Mouse (Mus musculus) C2C12 (cell line): ENCODE measurements around the gene Slit3.

Experiments
- CTCF ChIP-seq: IDR thresholded peaks from one replicate; pipeline ENCODE4 v1.5.1; 2011; ENCODE audit not compliant: control insufficient read depth, insufficient read depth, insufficient read length
- MAX ChIP-seq: IDR thresholded peaks from one replicate; pipeline ENCODE4 v1.6.1; 2011; ENCODE audit warnings: mild to moderate bottlenecking, control low read depth

DNA sequence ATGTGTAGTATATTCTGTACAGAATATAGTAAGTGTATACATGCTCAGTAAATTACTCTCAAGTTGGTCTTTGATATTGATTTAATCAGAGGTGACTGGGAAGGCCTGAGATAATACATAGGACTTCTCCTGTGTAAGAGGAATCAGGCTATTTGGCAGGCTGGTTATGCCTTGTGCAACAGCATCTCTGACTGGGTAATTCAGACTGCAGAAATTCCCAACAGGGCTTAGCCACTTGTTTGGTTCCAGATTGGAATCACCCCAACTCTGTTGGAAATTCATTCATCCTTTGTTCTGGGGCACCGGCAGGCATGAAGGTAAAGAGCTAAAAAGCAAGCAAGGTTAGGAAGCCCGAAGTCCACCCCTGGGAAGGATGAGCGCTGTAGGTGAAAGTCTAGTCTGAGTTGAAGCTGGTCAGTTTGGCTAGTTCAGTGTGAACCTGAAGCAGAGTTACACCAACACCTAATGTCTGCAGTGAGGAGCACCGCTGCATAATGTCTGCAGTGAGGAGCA, 633.9 kb downstream of the Slit3 start:
- TF ChIP-seq CTCF (no peak), MAX (no peak)
